Mouse (Mus musculus) brain, embryonic 14.5 days (tissue): ENCODE measurements at regions not wholly inside any gene's neighbourhood (a gene's known extent, or its start where the extent isn't known, plus 50 kb on each side); places are given as distances from the start of the nearest gene placed in this dataset.

Source experiments
- CTCF ChIP-seq: fragments of 200-500 bp; IDR thresholded peaks from 2 replicates; pipeline ENCODE4 v1.5.1; 2012; ENCODE audit warnings: inconsistent platforms, mild to moderate bottlenecking, moderate library complexity, borderline replicate concordance; ENCODE audit not compliant: insufficient read depth, insufficient read length; ENCODE audit errors: extremely low read depth
- POLR2A ChIP-seq: fragments of 200-500 bp; IDR thresholded peaks from 2 replicates; pipeline ENCODE4 v1.6.1; 2012; ENCODE audit warnings: mild to moderate bottlenecking, inconsistent platforms, borderline replicate concordance; ENCODE audit not compliant: poor library complexity, insufficient read depth, insufficient read length, severe bottlenecking; ENCODE audit errors: extremely low read depth

GRCm38 (mm10) chr1:113358242-113358641 is 1493.5 kb upstream of the Dsel start:
- TF ChIP-seq POLR2A (no peak), CTCF (no peak)
